Mouse (Mus musculus) heart, embryonic 13.5 days (tissue): ENCODE results near the gene Dsp. TPM values are rescaled to one million over a fixed set of nuclear protein-coding genes. Genes with fewer than 3 reads are reported as not detected.

Source experiments
- ATAC-seq: fragments of 200-750 bp; cut with Nextera tagmentation; 2 replicates; pipeline ENCODE4 v1.8.0; 2017; ENCODE audit warnings: moderate TSS enrichment; ENCODE audit not compliant: insufficient number of reproducible peaks, low FRiP score, low TSS enrichment; ENCODE audit errors: extremely low read depth
- H3K27ac ChIP-seq: fragments of 300-500 bp; sonication (generic); replicated peaks from 2 replicates; pipeline ENCODE4 v1.5.1; 2015; ENCODE audit warnings: moderate library complexity, mild to moderate bottlenecking, inconsistent platforms
- H3K27me3 ChIP-seq: fragments of 300-500 bp; sonication (generic); replicated peaks from 2 replicates; pipeline ENCODE4 v1.6.1; 2015; ENCODE audit warnings: mild to moderate bottlenecking, inconsistent platforms
- H3K36me3 ChIP-seq: fragments of 300-500 bp; sonication (generic); 2 replicates; pipeline ENCODE4 v1.6.1; 2015; ENCODE audit warnings: mild to moderate bottlenecking, inconsistent platforms
- H3K4me1 ChIP-seq: fragments of 300-500 bp; sonication (generic); 2 replicates; pipeline ENCODE4 v1.6.1; 2015; ENCODE audit warnings: inconsistent platforms
- H3K4me2 ChIP-seq: fragments of 300-500 bp; sonication (generic); 2 replicates; pipeline ENCODE4 v1.6.1; 2015; ENCODE audit warnings: inconsistent platforms, mild to moderate bottlenecking, moderate library complexity
- H3K4me3 ChIP-seq: fragments of 300-500 bp; sonication (generic); 2 replicates; pipeline ENCODE4 v1.5.1; 2015; ENCODE audit warnings: moderate library complexity, mild to moderate bottlenecking, inconsistent platforms
- H3K9ac ChIP-seq: fragments of 300-500 bp; sonication (generic); 2 replicates; pipeline ENCODE4 v1.6.1; 2015; ENCODE audit warnings: inconsistent platforms, mild to moderate bottlenecking, moderate library complexity
- H3K9me3 ChIP-seq: fragments of 300-500 bp; sonication (generic); 2 replicates; pipeline ENCODE4 v1.6.1; 2016; ENCODE audit warnings: inconsistent platforms
- WGBS: fragments of 180-500 bp; shearing (Covaris S2); methylation state at CpG from one replicate; pipeline ENCODE4 v1.1.7; 2015; ENCODE audit warnings: mixed read lengths; 5-methylcytosine and 5-hydroxymethylcytosine counted together
- polyA plus RNA-seq: library from polyadenylated mRNA; unstranded; fragments of >200 nt; fragmentation: Nextera tagmentation; extraction: Ambion mirVana; gene quantifications from 2 replicates; pipeline ENCODE4 v1.2.1, GENCODE M21; 2015

Dsp gene
- polyA plus RNA-seq, 1 experiment from 2014 or later = 31.9 TPM

DNA sequence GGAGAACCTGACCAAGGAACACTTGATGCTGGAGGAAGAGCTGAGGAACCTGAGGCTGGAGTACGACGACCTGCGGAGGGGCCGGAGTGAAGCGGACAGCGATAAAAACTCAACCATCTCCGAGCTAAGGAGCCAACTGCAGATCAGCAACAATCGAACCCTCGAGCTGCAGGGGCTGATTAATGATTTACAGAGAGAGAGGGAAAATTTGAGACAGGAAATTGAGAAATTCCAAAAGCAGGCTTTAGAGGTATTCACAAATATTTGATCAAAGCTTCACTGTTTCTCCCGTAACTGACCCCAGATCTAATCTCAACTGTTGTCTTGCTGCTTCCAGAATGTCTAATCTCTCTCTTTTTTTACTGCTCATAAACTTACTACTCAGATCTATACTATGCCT lies 42.3 kb downstream of the Dsp start:
- H3K36me3 ChIP-seq = peaks cover 99% of the 10 kb centered on the region
- no peak overlapping the region for H3K27ac ChIP-seq
- no peak overlapping the region for H3K4me2 ChIP-seq
- no peak overlapping the region for H3K9ac ChIP-seq
- no peak overlapping the region for H3K4me3 ChIP-seq
- H3K4me1 ChIP-seq = no peaks in the 10 kb centered on the region
- no peak for ATAC-seq
- H3K9me3 ChIP-seq = peaks cover 10% of the 10 kb centered on the region
- no peaks in the 10 kb centered on the region for H3K27me3 ChIP-seq
- 90% methylated on average over 10 of the region's 10 CpGs for WGBS

DNA sequence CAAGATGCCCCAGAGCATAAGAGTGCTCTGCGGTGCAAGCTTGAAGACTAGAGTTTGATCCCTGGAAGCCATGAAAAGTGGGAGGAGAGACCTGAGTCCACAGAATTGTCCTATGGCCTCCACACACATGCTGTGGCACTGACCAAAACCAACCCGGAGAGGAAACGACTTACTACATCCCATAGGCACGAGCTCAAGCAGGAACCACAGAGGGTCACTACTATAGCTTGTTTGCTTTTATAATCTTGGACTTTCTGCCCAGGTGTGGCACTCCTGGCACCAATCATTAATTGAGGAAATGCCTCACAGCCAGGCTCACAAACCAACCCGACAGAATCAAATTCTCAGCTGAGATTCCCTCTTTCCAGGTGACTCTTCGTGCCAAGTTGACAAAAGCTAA lies 50.3 kb downstream of the Dsp start:
- ATAC-seq = no peak
- H3K9ac ChIP-seq = no peak overlapping the region
- 73% methylated on average over 6 of the region's 6 CpGs for WGBS
- peaks cover 23% of the 10 kb centered on the region for H3K4me1 ChIP-seq
- no peaks in the 10 kb centered on the region for H3K27me3 ChIP-seq
- peaks cover 27% of the 10 kb centered on the region for H3K36me3 ChIP-seq
- no peak overlapping the region for H3K4me3 ChIP-seq
- no peaks in the 10 kb centered on the region for H3K9me3 ChIP-seq
- H3K27ac ChIP-seq = no peak overlapping the region
- no peak overlapping the region for H3K4me2 ChIP-seq

DNA sequence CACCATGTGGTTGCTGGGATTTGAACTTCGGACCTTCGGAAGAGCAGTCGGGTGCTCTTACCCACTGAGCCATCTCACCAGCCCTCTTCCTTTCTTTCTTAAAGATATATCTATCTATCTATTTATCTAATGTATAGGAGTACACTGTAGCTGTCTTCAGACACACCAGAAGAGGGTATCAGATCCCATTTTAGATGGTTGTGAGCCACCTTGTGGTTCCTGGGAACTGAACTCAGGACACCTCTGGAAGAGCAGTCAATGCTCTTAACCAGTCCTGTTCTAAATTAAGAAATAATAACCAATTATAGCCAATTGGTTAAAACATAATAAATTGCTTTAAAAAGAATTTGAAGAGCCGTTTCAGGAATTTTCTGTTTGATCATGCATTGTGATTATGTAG lies 53.1 kb downstream of the Dsp start:
- Histone ChIP-seq H3K4me1 (peaks cover 33% of the 10 kb centered on the region), H3K27ac (no peak overlapping the region), H3K36me3 (peaks cover 9% of the 10 kb centered on the region; the same call in 1 of the 2 replicates), H3K9ac (no peak overlapping the region), H3K4me2 (peak overlapping the region; percentile 80), H3K4me3 (peak overlapping the region; percentile 80), H3K9me3 (no peaks in the 10 kb centered on the region), H3K27me3 (no peaks in the 10 kb centered on the region)
- WGBS = 50% methylated on average over 4 of the region's 4 CpGs
- ATAC-seq = no peak

DNA sequence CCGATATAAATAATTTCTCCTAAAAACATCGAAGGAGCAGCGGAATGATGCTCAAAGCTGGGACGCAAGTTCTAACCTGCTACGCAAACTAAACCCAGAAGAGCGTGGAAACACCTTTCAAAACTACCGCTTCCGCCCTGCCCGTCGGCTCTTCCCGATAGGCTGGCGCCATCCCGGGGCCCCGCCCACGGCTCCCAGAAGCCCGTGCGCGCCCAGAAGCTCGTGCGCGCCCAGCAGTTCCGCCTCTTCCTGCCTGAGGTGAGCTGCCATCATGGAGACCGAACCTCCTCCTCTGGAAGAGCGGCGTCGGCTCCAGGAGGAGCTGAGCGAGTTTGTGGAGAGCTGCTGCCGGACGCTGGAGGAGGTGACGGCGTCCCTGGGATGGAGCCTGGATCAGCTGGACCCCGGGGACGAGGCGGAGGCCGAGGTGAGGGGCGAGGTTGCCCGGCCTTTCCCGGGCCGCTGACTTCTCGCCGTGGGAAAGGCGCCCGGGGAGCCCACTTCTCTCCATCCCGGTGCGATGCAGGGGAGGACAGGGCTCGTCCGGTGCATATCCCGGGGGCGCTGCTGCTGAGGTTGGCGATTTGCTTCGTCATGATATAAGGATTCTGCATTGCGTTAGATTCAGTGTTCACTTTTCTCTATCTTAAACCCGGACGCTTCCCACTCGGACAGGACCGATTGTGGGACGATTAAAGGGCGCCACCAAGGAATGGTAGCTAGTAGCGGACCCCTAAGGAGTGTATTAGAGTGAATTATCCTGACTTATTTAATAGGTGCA lies 53.8 kb downstream of the Dsp start, which contains the start of gene Snrnp48:
Gene Snrnp48 (plus strand): TSS at position 237 of the 781 bp plus-strand sequence.
- Histone ChIP-seq H3K4me1 (peaks cover 33% of the 10 kb centered on the region), H3K9me3 (no peaks in the 10 kb centered on the region), H3K4me2 (peak within 1 kb of the TSS; percentile 80), H3K9ac (peak within 1 kb of the TSS; percentile 90), H3K27ac (peak within 1 kb of the TSS; percentile 92), H3K4me3 (peak within 1 kb of the TSS; percentile 80), H3K36me3 (peaks cover 16% of the 10 kb centered on the region), H3K27me3 (no peaks in the 10 kb centered on the region)
- under 1% methylated on average over 59 of the region's 59 CpGs for WGBS
- ATAC-seq = peak; percentile 88

DNA sequence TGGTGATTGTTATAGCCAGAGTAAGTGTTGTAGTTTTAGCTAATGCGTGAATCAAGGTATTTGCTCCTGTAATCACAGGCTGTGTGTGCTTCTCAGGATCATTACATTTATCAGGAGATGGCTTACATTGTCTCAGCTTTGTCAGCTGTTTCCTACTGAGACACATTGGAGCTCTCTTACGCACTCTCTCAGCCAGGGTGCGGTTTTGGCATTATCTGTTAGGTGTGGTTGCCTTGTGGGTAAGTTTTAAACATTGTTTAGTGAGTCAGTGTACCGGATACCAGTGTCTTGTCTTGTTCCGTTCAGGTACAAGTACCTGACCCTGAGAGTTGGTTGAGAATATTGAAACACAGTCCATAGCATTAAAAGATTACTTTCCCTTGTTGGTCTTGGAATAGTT lies 60.0 kb downstream of the Dsp start:
- Histone ChIP-seq H3K4me1 (peaks cover 13% of the 10 kb centered on the region), H3K27ac (no peak overlapping the region), H3K36me3 (peaks cover 68% of the 10 kb centered on the region), H3K4me3 (no peak overlapping the region), H3K4me2 (no peak overlapping the region), H3K9ac (no peak overlapping the region), H3K9me3 (no peaks in the 10 kb centered on the region), H3K27me3 (no peaks in the 10 kb centered on the region)
- ATAC-seq = no peak
- 87% methylated on average over 5 of the region's 5 CpGs for WGBS

DNA sequence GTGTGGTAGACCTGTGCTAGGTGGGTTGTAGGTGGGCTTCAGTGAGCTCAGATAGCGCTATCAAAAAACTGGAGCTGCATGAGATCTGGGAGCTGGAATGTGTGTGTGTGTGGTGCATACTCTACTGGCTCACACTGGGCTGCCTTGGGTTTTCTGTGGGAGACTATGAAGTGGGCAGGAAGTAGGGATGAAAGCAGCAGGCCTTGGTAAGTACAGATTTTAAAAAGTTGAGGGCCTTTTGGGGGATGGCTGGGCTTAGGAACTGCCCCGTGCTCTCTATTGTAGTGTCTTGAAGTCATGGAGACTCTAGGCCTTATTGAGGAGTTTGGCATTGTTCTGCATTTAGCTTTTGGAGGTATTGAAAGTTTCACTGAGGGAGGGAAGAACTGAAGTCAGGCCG lies 67.6 kb downstream of the Dsp start:
- WGBS = 90% methylated on average over 3 of the region's 3 CpGs
- Histone ChIP-seq H3K27me3 (no peaks in the 10 kb centered on the region), H3K27ac (no peak overlapping the region), H3K4me2 (no peak overlapping the region), H3K4me3 (no peak overlapping the region), H3K4me1 (no peaks in the 10 kb centered on the region), H3K9me3 (no peaks in the 10 kb centered on the region), H3K36me3 (peaks cover 94% of the 10 kb centered on the region), H3K9ac (no peak overlapping the region)
- ATAC-seq = no peak

DNA sequence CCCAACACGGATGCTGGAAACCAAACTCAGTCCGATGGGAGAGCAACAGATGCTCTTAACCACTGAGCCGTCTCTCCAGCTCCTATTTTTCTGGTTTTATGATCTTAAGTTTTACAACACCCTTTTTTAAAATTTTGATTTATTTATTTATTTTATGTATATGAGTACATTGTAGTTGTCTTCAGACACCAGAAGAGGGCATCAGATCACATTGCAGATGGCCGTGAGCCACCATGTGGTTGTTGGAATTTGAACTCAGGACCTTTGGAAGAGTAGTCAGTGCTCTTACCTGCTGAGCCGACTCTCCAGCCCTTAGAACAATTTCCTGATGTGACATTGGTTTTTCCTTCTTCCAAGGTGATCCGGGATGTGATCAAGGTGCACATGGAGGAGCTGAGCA lies 69.2 kb downstream of the Dsp start:
- no peaks in the 10 kb centered on the region for H3K4me1 ChIP-seq
- no peak overlapping the region for H3K9ac ChIP-seq
- no peaks in the 10 kb centered on the region for H3K9me3 ChIP-seq
- no peak overlapping the region for H3K4me3 ChIP-seq
- H3K36me3 ChIP-seq = peaks cover 100% of the 10 kb centered on the region
- H3K4me2 ChIP-seq = no peak overlapping the region
- H3K27ac ChIP-seq = no peak overlapping the region
- 94% methylated on average over 6 of the region's 6 CpGs for WGBS
- no peak for ATAC-seq
- H3K27me3 ChIP-seq = no peaks in the 10 kb centered on the region

DNA sequence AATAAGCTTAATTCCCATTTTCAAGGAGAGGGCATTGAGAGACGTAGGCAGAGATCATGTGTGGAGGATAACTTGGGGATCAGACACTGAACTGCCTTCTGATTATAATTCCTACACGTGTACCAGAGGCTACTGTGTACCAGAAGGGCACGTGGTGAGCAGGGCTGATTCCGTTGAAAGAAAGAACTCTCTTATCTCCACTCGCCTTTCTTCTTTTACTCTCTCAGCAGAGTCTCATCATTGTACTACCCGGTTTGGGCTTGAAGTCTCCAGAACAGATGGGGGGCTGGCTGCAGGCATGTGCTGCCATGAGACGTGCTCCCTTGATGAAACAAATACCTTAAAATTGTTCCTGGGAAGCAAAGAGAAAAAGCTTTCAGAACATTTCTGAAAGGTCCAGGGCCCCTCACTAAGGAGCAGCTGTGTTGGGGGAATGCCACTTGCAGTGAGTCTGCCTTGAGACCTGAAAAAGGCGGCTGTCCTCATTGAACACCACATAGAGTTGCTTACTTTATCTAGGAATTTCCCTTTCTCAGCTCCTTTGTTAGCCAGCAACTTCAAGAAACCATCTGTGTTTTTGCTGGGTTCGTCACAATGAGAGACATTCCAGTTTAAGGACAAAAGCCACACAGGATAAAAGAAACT lies 79.2 kb downstream of the Dsp start:
- Histone ChIP-seq H3K4me1 (0 out of 2 replicates have a peak, but pooled peaks cover 3% of the 10 kb centered on the region), H3K9ac (no peak overlapping the region), H3K27ac (peak overlapping the region; percentile 33; the same call in 1 of the 2 replicates), H3K4me3 (no peak overlapping the region), H3K4me2 (no peak overlapping the region), H3K36me3 (peaks cover 42% of the 10 kb centered on the region), H3K9me3 (no peaks in the 10 kb centered on the region), H3K27me3 (no peaks in the 10 kb centered on the region)
- no peak for ATAC-seq
- whole genome bisulfite sequencing = 59% methylated on average over 9 of the region's 9 CpGs

DNA sequence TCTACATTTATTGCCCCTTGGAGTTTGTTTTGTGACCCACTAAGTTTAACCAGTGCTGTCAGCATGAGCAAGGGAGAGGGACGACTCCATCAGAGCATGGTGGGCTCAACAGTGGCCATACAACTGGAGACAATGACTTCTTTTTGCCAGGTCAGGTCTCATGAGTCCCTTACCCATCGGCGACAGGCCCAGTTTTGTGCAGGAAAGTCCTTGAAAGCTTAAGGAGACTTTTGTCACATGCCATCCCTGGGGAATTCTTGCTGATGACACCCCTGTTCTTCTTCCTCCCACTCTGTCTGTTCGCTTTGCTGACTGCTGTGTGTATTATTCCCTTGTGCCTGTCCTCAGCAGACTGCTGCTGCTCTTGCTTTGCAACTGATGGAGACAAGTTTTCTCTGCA lies 81.3 kb downstream of the Dsp start:
- Histone ChIP-seq H3K9me3 (no peaks in the 10 kb centered on the region; the same call in 1 of the 2 replicates), H3K4me3 (no peak overlapping the region), H3K36me3 (peaks cover 27% of the 10 kb centered on the region), H3K4me2 (no peak overlapping the region), H3K9ac (no peak overlapping the region), H3K27ac (no peak overlapping the region), H3K4me1 (0 out of 2 replicates have a peak, but pooled peaks cover 3% of the 10 kb centered on the region), H3K27me3 (no peaks in the 10 kb centered on the region)
- ATAC-seq = no peak
- 81% methylated on average over 4 of the region's 4 CpGs for WGBS

DNA sequence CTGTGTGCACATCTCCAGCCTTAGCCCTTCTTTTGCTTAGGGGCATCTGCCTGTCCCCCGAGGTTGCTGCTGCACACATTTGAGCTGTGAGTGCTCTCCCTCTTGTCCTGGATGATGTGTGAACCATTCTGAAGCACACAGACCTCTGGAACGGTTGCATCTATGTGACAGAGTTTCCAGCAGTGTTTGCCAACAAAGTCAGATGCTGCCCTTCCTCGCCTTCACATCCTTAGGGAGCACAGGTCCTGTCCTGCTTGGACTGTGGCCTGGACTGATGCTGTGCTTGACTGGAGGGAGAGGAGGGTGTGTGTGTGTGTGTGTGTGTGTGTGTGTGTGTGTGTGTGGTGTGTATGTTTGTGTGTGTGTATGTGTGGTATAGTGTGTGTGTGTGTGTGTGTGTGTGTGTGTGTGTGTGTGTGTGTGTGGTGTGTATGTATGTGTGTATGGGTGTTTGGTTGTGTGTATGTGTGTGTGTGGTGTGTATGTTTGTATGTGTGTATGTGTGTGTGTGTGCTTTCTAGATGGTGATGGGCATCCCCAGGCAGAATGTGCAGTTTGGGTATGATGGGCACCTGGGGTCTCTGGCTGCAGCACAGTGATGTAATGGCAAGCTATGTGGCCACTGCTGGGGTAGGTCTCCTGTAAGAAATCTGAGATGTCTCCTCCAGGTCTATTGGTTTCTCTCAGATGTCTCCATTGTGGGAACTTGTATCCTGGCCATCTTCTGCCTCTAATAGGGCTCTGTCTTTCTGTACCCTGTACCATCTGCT lies 81.9 kb downstream of the Dsp start:
- 0 out of 2 replicates have a peak, but pooled peaks cover 3% of the 10 kb centered on the region for H3K4me1 ChIP-seq
- no peak overlapping the region for H3K4me3 ChIP-seq
- H3K4me2 ChIP-seq = no peak overlapping the region
- no peaks in the 10 kb centered on the region for H3K27me3 ChIP-seq
- H3K9me3 ChIP-seq = no peaks in the 10 kb centered on the region; the same call in 1 of the 2 replicates
- WGBS = 50% methylated on average over 3 of the region's 3 CpGs
- no peak overlapping the region for H3K27ac ChIP-seq
- H3K36me3 ChIP-seq = peaks cover 21% of the 10 kb centered on the region
- no peak overlapping the region for H3K9ac ChIP-seq
- ATAC-seq = no peak

DNA sequence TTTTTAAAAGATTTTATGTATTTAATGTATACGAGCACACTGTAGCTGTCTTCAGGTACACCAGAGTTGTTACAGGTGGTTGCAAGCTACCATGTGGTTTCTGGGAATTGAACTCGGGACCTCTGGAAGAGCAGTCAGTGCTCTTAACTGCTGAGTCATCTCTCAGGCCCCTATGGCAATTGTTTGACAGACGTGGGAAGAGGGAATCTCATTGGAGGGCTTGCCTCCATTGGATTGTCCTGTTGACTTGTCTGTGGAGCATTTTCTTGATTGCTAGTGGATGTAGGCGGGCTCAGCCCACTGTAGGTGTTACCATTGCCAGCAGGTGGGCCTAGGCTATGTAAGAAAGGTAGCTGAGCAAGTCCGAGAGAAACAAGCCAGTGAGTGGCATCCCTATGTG lies 83.6 kb downstream of the Dsp start:
- no peak overlapping the region for H3K9ac ChIP-seq
- H3K36me3 ChIP-seq = 0 out of 2 replicates have a peak, but pooled peaks cover 7% of the 10 kb centered on the region
- no peak for ATAC-seq
- H3K9me3 ChIP-seq = no peaks in the 10 kb centered on the region; the same call in 1 of the 2 replicates
- 63% methylated on average over 5 of the region's 5 CpGs for WGBS
- H3K27me3 ChIP-seq = no peaks in the 10 kb centered on the region
- no peak overlapping the region for H3K4me3 ChIP-seq
- H3K4me2 ChIP-seq = no peak overlapping the region
- H3K4me1 ChIP-seq = 0 out of 2 replicates have a peak, but pooled peaks cover 3% of the 10 kb centered on the region
- H3K27ac ChIP-seq = no peak overlapping the region
